Mouse (Mus musculus): ENCODE measurements around the gene Efcab11.

- no peak for TF ChIP-seq CTCF (IDR thresholded peaks at IDR 0.05; ENCODE audit: borderline replicate concordance, control insufficient read depth, extremely low read depth, insufficient read depth, low read length, poor library complexity)
- no peak for TF ChIP-seq POLR2A (IDR thresholded peaks at IDR 0.05; ENCODE audit: control insufficient read depth, extremely low read depth, insufficient read depth, low read length, poor library complexity)
Measured at GRCm38 (mm10) chr12:99685451-99686100, 198.7 kb downstream of the Efcab11 start.
